Mouse (Mus musculus) bone marrow macrophage, adult 2 months (primary cell): ENCODE results near the gene Abca17. TPM values are rescaled to one million over a fixed set of nuclear protein-coding genes. Genes with fewer than 3 reads are reported as not detected.

ENCODE experiments used
- H3K27ac ChIP-seq: 2 replicates; pipeline ENCODE4 v1.5.1; 2012; ENCODE audit warnings: low read depth, low read length; ENCODE audit not compliant: insufficient read depth
- H3K4me1 ChIP-seq: 2 replicates; pipeline ENCODE4 v1.6.1; 2012; ENCODE audit warnings: low read length; ENCODE audit not compliant: control insufficient read depth, insufficient read depth
- H3K4me3 ChIP-seq: 2 replicates; pipeline ENCODE4 v1.5.1; 2012; ENCODE audit warnings: mild to moderate bottlenecking, low read length, moderate library complexity; ENCODE audit not compliant: insufficient read depth
- CTCF ChIP-seq: IDR thresholded peaks from 2 replicates; pipeline ENCODE4 v1.5.1; 2012; ENCODE audit warnings: low read depth, mild to moderate bottlenecking, low read length, moderate library complexity
- POLR2A ChIP-seq: IDR thresholded peaks from 2 replicates; pipeline ENCODE4 v1.6.1; 2012; ENCODE audit warnings: mild to moderate bottlenecking, low read depth, low read length, borderline replicate concordance
- polyA plus RNA-seq: library from polyadenylated mRNA; stranded (reverse); fragments of >200 nt; gene quantifications from 2 replicates; pipeline ENCODE4 v1.2.4, GENCODE M21; 2012; ENCODE audit not compliant: missing spikeins, insufficient read depth, insufficient read length

The Abca17 gene
- polyA plus RNA-seq, 1 experiment, result 0.40 TPM

DNA sequence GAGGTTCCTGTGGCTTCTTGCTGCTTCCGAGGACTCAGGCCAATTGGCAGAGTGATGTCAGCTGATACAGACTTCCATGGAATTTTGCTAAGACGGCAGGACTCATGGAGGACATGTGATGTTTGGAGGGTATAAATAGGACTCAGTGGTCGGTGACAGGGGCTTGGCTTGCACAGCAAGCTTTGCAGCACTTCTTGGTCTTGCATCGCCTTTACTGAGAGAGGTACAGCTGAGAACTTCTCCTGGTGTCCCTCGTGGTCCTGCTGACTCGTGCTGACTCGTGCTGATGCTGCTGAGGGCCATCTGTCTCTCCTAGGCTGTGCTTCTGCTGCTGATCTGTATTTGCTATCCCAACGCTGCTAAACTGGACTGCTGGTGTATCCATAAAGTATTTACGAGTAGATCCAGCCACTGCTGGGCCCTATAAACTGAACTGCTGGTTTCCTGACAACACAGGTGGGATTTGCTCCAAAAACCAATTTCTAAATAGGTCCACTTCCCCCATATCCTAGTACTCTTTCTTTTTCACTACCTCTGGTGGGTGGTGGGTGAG, 67.5 kb downstream of the Abca17 start:
- TF ChIP-seq CTCF (no peak), POLR2A (no peak)
- peak overlapping the region; percentile 28; the same call in 1 of the 2 replicates for H3K27ac ChIP-seq
- H3K4me1 ChIP-seq, result peaks cover 9% of the 10 kb centered on the region
- H3K4me3 ChIP-seq, result no peak overlapping the region

DNA sequence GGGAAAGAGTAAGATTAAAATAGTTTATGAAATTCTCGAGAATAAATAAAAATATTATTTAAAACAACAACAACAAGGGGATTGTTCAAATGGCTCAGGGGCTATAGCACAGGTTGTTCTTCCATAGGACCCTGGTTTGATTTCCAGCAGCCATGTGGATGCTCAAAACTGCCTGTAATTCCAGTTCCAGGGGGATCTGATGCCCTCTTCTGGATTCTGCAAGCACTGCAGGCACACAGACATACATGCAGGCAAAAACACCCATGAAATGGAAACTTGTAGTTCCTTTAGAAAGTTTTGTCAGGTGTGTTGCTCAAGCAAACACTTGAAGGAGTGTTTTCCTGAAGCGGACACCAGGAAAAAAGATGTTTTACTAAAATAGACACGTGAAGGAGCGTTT, 68.2 kb downstream of the Abca17 start:
- H3K4me3 ChIP-seq, result no peak overlapping the region
- TF ChIP-seq CTCF (no peak), POLR2A (no peak)
- H3K27ac ChIP-seq, result no peak overlapping the region; the same call in 1 of the 2 replicates
- peaks cover 9% of the 10 kb centered on the region for H3K4me1 ChIP-seq

DNA sequence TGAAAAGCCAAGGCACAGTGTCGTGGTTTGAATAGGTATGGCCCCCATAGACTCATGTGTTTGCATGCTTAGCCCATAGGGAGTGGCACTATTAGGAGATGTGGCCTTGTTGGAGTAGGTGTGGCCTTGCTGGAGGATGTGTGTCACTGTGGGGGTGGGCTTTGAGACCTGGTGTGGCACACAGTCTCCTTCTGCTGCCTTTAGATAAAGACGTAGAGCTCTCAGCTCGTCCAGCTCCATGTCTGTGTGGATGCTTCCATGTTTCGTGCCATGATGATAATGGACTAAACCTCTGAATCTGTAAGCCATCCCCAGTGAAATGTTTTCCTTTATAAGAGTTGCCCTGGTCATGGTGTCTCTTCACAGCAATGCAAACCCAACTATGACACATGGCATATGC, 71.0 kb downstream of the Abca17 start:
- Histone ChIP-seq H3K4me3 (no peak overlapping the region), H3K27ac (no peak overlapping the region)

DNA sequence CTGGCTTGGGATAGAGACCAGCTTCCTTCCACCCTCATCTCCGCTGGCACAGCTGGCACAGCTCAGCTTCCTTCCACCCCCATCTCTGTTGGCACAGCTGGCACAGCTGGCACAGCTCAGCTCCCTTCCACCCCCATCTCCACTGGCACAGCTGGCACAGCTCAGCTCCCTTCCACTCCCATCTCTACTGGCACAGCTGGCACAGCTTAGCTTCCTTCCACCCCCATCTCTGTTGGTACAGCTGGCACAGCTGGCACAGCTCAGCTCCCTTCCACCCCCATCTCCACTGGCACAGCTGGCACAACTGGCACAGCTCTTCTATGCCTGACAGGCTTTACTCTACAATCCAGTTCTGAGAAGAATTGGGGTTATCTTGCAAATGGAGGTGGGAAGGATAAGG, 83.7 kb downstream of the Abca17 start:
- no peak for TF ChIP-seq CTCF
- no peak for TF ChIP-seq POLR2A
- Histone ChIP-seq H3K4me3 (no peak overlapping the region), H3K27ac (no peak overlapping the region), H3K4me1 (peaks cover 4% of the 10 kb centered on the region)

More for the DNA sequence above, 71.0 kb downstream of the Abca17 start:
- H3K4me1 ChIP-seq, result peaks cover 4% of the 10 kb centered on the region; the same call in 1 of the 2 replicates
- no peak for TF ChIP-seq POLR2A
- TF ChIP-seq CTCF, result no peak

DNA sequence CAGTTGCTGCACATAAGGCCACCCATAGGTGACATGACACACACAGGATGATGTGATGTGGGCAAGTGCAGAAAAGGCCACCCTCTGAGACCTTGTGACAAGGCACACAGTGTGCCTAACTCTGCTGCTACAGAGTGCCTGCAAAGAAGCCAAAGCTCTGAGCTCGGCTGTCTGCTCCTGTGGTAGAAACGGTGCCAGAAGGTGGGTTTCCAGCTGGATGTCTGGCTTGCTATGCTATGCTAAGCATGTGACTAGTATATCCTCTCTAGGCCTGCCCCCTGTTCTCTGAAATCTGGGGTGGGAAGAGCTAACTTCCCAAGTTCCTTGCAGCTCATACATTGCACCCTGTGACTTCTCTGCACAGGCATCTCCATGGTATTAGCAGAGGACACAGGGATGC, 86.1 kb downstream of the Abca17 start:
- Histone ChIP-seq H3K4me1 (peaks cover 13% of the 10 kb centered on the region), H3K4me3 (no peak overlapping the region), H3K27ac (no peak overlapping the region)
- no peak for TF ChIP-seq POLR2A
- TF ChIP-seq CTCF, result no peak

DNA sequence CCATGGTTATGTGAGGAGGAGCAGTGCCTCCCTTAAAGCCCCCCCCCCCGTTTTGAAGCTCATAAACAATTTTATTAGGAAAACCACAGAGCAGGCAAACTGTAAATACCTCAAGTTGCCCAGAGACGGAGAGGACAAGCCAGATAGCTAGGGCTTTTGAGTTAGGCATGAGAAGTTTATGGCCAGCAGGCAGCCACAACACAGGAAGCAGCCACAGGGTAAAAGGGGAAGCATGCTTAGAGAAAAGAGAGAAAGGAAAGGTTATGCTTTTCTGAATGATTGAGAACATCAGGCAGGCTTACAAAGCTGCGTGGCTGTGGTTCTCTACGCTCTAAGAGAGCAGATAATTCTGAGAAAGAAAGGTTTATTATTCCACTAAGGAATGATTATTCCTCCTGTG, 90.4 kb downstream of the Abca17 start:
- H3K27ac ChIP-seq, result peak overlapping the region; percentile 67
- no peak overlapping the region for H3K4me3 ChIP-seq
- peaks cover 12% of the 10 kb centered on the region for H3K4me1 ChIP-seq
- no peak for TF ChIP-seq CTCF
- no peak for TF ChIP-seq POLR2A

DNA sequence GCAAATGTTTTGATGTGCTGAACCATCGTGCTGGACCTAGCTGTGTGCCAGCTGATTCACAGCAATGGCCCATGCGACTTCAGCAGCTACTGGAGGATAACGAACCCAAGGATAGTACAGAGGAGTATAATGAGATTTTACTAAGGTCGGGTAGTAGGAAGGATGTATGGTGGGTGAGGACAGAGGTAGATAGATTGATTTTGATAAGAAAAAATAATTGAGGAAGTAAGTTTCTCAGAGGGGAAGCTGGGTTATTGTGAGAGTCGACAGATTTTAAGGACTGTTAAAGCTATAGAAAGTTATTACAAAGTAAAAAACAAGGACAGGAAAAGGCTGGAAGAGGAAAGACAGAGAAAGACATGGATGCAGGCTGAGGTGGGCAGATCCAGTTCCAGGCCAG, 91.2 kb downstream of the Abca17 start:
- H3K4me1 ChIP-seq, result peaks cover 12% of the 10 kb centered on the region
- no peak for TF ChIP-seq POLR2A
- TF ChIP-seq CTCF, result no peak
- no peak overlapping the region for H3K4me3 ChIP-seq
- H3K27ac ChIP-seq, result peak overlapping the region; percentile 67

DNA sequence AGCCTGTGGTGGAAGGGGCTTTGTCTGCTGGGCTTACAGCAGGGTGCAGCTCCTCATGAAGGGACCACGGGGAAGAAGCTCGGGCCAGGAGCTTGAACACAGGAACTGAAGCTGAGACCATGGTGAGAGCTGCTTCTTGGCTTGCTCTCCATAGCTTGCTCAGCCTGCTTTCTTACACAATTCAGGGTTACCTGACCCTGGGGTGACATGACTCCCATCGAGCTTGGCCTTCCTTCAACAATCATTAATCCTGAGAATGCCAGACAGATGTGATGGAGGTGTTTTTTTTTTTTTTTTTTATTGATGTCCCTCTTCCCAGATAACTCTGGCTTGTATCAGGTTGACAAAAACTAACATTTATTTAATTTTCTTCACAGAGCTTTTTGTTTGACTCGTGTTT, 91.9 kb downstream of the Abca17 start:
- Histone ChIP-seq H3K4me3 (no peak overlapping the region), H3K4me1 (peaks cover 12% of the 10 kb centered on the region), H3K27ac (no peak overlapping the region)
- TF ChIP-seq CTCF, result no peak
- TF ChIP-seq POLR2A, result no peak

DNA sequence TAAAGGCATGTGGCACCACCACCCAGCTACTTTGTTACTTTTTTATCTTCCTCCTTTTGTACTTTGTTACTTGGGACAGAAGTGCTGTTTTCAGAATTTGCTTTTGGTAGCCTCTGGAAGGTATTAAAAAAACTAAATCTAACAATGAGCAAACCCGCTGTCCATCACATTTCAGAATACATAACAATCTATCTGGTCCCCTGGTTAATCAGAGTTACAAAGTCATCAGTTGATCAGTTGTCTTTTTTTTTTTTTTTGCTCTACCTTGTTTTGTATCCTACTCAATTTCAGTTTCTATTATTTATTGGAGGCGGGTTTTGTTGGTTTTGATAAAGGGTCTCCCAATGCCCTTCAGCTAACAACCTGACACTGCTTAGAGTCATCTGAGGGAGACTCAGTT, 98.5 kb downstream of the Abca17 start:
- Histone ChIP-seq H3K4me3 (0 out of 2 replicates have a peak overlapping the region, but pooled peaks have one; percentile 58), H3K4me1 (peaks cover 6% of the 10 kb centered on the region; the same call in 1 of the 2 replicates), H3K27ac (peak overlapping the region; percentile 75; the same call in 1 of the 2 replicates)
- TF ChIP-seq POLR2A (no peak), CTCF (no peak)

DNA sequence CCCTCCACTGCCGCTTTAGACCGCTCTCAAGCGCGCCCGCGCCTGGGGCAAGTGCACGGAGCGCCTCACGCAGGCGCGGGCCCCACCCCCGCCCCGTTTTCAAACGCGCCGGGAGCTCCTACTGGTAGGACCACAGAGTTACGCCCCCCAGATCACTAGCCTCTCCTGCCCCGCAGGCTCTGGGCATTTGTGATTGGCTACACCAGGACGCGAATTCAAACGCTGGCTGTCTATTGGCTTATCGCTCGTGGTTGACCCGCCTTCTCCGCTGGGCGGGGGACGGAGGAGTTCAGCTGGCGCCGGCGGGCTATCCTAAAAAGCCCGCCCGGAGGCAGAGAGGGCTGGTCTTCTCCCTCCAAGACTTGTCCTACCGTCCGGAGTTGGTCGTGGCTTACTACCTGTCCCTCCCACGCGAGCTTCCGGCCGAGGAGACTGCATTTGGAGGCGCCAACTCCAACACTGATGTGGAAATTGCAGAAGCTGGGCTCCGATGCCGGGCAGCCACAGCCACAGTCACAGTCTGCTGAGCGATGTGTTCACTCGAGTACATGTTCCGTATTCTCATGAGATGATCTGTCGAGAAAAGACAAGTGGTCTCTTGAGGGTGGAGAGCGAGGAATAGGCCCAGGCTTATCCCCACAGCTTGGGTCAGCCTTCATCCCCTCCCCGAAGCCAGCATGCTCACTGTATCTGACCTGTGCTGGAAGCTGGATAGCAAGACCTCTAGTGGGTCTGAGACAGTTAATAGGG, 99.4 kb downstream of the Abca17 start, which contains the start of gene Ccnf:
TSS of gene Ccnf (minus strand) at position 165 of the 750 bp plus-strand sequence.
- TF ChIP-seq POLR2A (no peak), CTCF (no peak)
- H3K4me3 ChIP-seq, result peak within 1 kb of the TSS; percentile 85
- peaks cover 6% of the 10 kb centered on the region; the same call in 1 of the 2 replicates for H3K4me1 ChIP-seq
- H3K27ac ChIP-seq, result peak within 1 kb of the TSS; percentile 75

DNA sequence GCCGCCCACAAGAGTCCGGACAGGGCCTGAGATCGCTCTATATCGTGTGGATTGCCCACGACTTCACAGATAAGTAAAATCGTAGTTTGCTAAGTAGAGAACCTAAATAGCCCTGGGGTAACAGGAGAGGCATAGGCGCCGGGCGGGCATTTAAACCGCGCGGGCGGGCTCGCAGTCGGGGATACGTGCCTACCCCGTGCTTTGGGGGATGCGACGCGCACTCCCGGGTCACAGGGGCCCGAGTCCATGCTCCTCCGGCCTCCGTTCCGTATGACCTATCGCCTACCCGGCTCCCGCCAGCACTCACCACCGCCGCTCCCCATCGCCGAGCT, 99.9 kb downstream of the Abca17 start:
- peaks cover 6% of the 10 kb centered on the region; the same call in 1 of the 2 replicates for H3K4me1 ChIP-seq
- TF ChIP-seq CTCF, result no peak
- no peak for TF ChIP-seq POLR2A
- H3K4me3 ChIP-seq, result peak overlapping the region; percentile 85
- peak overlapping the region; percentile 60 for H3K27ac ChIP-seq
